Mouse (Mus musculus): Measurements from ENCODE around the gene 1500009L16Rik. TPM values are rescaled to one million over a fixed set of nuclear protein-coding genes. Genes with fewer than 3 reads are reported as not detected.

The 1500009L16Rik gene
- polyA plus RNA-seq, 1 experiment from 2014 or later: 45.4 TPM

- H3K4me3 ChIP-seq: no peak overlapping the region
- WGBS: 47% methylated on average over 11 of the region's 11 CpGs
- no peaks in the 10 kb centered on the region for H3K27me3 ChIP-seq (ENCODE audit: insufficient read depth, poor library complexity, severe bottlenecking)
- no peaks in the 10 kb centered on the region for H3K36me3 ChIP-seq
- peaks cover 18% of the 10 kb centered on the region; the same call in 1 of the 2 replicates for H3K9me3 ChIP-seq
- no peak overlapping the region for H3K27ac ChIP-seq
- DNase-seq (ENCODE audit: low spot score): peak; percentile 61
- no peaks in the 10 kb centered on the region for H3K4me1 ChIP-seq (replicated peaks)
These were observed 53.7 kb downstream of the 1500009L16Rik start for GRCm38 (mm10) chr10:83776272-83776878.

GRCm38 (mm10) chr10:83777253-83777652, 54.6 kb downstream of the 1500009L16Rik start:
- DNase-seq (ENCODE audit: low spot score): no peak
- H3K4me1 ChIP-seq (replicated peaks): no peaks in the 10 kb centered on the region
- H3K36me3 ChIP-seq: no peaks in the 10 kb centered on the region
- H3K27me3 ChIP-seq (ENCODE audit: insufficient read depth, poor library complexity, severe bottlenecking): no peaks in the 10 kb centered on the region
- H3K27ac ChIP-seq: no peak overlapping the region
- peaks cover 18% of the 10 kb centered on the region; the same call in 1 of the 2 replicates for H3K9me3 ChIP-seq
- 88% methylated on average over 9 of the region's 9 CpGs for WGBS
- no peak overlapping the region for H3K4me3 ChIP-seq

GRCm38 (mm10) chr10:83781854-83782253, 59.2 kb downstream of the 1500009L16Rik start:
- no peak overlapping the region for H3K27ac ChIP-seq
- peaks cover 18% of the 10 kb centered on the region; the same call in 1 of the 2 replicates for H3K9me3 ChIP-seq
- no peaks in the 10 kb centered on the region for H3K36me3 ChIP-seq
- H3K4me1 ChIP-seq (replicated peaks): no peaks in the 10 kb centered on the region
- no peaks in the 10 kb centered on the region for H3K27me3 ChIP-seq (ENCODE audit: insufficient read depth, poor library complexity, severe bottlenecking)
- H3K4me3 ChIP-seq: no peak overlapping the region
- DNase-seq (ENCODE audit: low spot score): no peak
- 92% methylated on average over 4 of the region's 4 CpGs for WGBS

- Histone ChIP-seq H3K9me3 (peaks cover 18% of the 10 kb centered on the region; the same call in 1 of the 2 replicates), H3K4me3 (no peak overlapping the region), H3K27ac (no peak overlapping the region), H3K4me1 (replicated peaks) (no peaks in the 10 kb centered on the region), H3K36me3 (no peaks in the 10 kb centered on the region), H3K27me3 (ENCODE audit: insufficient read depth, poor library complexity, severe bottlenecking) (no peaks in the 10 kb centered on the region)
- DNase-seq (ENCODE audit: low spot score): no peak
- WGBS: 89% methylated on average over 10 of the region's 10 CpGs
These were observed 59.9 kb downstream of the 1500009L16Rik start for GRCm38 (mm10) chr10:83782371-83783120.

- no peak overlapping the region for H3K4me3 ChIP-seq
- no peaks in the 10 kb centered on the region for H3K36me3 ChIP-seq
- no peak overlapping the region for H3K27ac ChIP-seq
- H3K9me3 ChIP-seq: 0 out of 2 replicates have a peak, but pooled peaks cover 2% of the 10 kb centered on the region
- H3K27me3 ChIP-seq (ENCODE audit: insufficient read depth, poor library complexity, severe bottlenecking): no peaks in the 10 kb centered on the region
- H3K4me1 ChIP-seq (replicated peaks): no peaks in the 10 kb centered on the region
- DNase-seq (ENCODE audit: low spot score): peak; percentile 31
- WGBS: 35% methylated on average over 5 of the region's 5 CpGs
These were observed 62.3 kb downstream of the 1500009L16Rik start for GRCm38 (mm10) chr10:83785003-83785402.

DNA sequence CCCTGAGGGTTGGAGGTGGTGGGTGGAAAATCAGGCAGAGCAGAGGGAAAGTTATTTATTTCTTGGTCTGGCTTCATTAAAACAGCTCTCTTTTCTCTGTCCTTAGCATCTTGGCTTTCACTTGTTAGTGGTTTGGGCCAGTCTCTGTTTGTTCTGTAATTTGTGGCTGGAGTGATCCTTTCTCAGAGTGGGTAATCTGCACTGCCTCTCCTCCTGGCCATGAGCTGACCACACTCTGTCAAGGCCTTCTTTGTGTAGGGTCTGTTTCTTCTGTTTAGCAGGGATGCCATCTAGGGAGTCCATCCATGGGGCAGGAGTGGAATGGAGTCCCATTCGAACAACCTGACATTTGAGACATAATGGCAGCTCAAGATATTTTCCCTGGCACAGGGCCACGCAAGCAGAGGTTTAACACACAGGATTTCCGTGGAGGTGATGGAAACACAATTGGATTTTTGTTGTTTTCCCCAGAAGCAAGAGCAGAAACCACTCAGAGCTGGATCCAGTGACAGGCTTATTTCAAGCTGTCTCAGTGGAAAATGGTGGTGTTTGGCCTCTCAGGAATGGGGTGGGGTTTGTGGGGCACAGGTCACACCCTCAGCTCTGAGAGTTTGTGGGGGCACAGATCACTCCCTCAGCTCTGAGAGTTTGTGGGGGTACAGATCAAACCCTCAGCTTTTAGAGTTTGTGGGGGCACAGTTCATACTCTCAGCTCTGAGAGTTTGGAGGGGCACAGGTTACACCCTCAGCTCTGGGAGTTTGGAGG, 63.1 kb downstream of the 1500009L16Rik start:
- no peaks in the 10 kb centered on the region for H3K4me1 ChIP-seq (replicated peaks)
- no peaks in the 10 kb centered on the region for H3K9me3 ChIP-seq
- H3K4me3 ChIP-seq: no peak overlapping the region
- H3K27me3 ChIP-seq (ENCODE audit: insufficient read depth, poor library complexity, severe bottlenecking): no peaks in the 10 kb centered on the region
- DNase-seq (ENCODE audit: low spot score): no peak
- no peak overlapping the region; the same call in 1 of the 2 replicates for H3K27ac ChIP-seq
- WGBS: 77% methylated on average over 3 of the region's 3 CpGs
- no peaks in the 10 kb centered on the region for H3K36me3 ChIP-seq

DNA sequence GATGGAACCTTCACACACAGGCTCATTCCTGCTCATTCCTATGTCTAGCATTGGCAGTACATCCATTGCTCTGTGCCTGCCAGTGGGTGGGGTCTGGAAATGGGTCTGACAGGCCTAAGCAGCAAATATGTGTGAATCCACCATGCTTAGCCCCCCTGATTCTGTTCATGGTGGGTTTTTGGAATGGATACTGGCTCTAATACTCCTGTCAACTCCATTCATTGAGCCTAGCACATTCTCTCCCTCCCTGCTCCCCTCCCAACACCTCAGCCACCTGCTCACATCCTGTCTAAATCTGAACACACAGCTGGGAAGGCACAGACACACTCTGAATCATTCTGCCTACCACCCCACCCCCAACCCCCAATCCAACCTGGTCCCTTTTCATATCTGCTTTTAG, 72.4 kb downstream of the 1500009L16Rik start:
- no peak for DNase-seq (ENCODE audit: low spot score)
- H3K4me1 ChIP-seq (replicated peaks): no peaks in the 10 kb centered on the region
- H3K9me3 ChIP-seq: no peaks in the 10 kb centered on the region
- H3K4me3 ChIP-seq: no peak overlapping the region
- no peaks in the 10 kb centered on the region for H3K27me3 ChIP-seq (ENCODE audit: insufficient read depth, poor library complexity, severe bottlenecking)
- H3K27ac ChIP-seq: no peak overlapping the region
- H3K36me3 ChIP-seq: no peaks in the 10 kb centered on the region

GRCm38 (mm10) chr10:83795500-83795899, 72.8 kb downstream of the 1500009L16Rik start:
- Histone ChIP-seq H3K27me3 (ENCODE audit: insufficient read depth, poor library complexity, severe bottlenecking) (no peaks in the 10 kb centered on the region), H3K4me1 (replicated peaks) (no peaks in the 10 kb centered on the region), H3K27ac (no peak overlapping the region), H3K4me3 (no peak overlapping the region), H3K9me3 (no peaks in the 10 kb centered on the region), H3K36me3 (no peaks in the 10 kb centered on the region)
- DNase-seq (ENCODE audit: low spot score): no peak
- 91% methylated on average over 4 of the region's 4 CpGs for WGBS

DNA sequence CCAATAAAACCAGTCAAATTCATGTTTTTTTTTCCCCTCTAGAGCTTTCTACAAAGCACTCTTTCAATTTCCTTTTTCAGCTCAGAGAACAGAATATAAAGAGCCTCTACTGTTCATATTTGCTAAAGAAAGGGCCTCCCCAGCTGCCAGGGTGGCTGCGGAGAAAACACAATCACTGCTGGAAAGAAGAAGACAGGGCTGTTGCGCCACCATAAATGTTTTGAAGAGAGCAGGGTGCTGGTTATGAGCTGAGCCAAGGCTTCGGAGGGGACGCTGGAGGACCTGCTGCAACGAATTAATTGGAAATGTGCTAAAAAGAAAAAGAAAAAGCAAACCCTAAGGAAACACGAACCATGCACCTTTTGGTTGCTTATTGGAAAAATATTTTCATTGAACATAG, 81.4 kb downstream of the 1500009L16Rik start:
- Histone ChIP-seq H3K27me3 (ENCODE audit: insufficient read depth, poor library complexity, severe bottlenecking) (no peaks in the 10 kb centered on the region), H3K27ac (no peak overlapping the region), H3K9me3 (no peaks in the 10 kb centered on the region), H3K36me3 (no peaks in the 10 kb centered on the region), H3K4me1 (replicated peaks) (peaks cover 13% of the 10 kb centered on the region; the same call in 1 of the 2 replicates), H3K4me3 (no peak overlapping the region)
- WGBS: 83% methylated on average over 6 of the region's 6 CpGs
- DNase-seq (ENCODE audit: low spot score): no peak

GRCm38 (mm10) chr10:83805201-83805718, 82.6 kb downstream of the 1500009L16Rik start:
- DNase-seq (ENCODE audit: low spot score): peak; percentile 49
- WGBS: 63% methylated on average over 11 of the region's 11 CpGs
- Histone ChIP-seq H3K4me3 (no peak overlapping the region), H3K36me3 (no peaks in the 10 kb centered on the region), H3K4me1 (replicated peaks) (peaks cover 13% of the 10 kb centered on the region; the same call in 1 of the 2 replicates), H3K9me3 (no peaks in the 10 kb centered on the region), H3K27me3 (ENCODE audit: insufficient read depth, poor library complexity, severe bottlenecking) (no peaks in the 10 kb centered on the region), H3K27ac (peak overlapping the region; percentile 74)

DNA sequence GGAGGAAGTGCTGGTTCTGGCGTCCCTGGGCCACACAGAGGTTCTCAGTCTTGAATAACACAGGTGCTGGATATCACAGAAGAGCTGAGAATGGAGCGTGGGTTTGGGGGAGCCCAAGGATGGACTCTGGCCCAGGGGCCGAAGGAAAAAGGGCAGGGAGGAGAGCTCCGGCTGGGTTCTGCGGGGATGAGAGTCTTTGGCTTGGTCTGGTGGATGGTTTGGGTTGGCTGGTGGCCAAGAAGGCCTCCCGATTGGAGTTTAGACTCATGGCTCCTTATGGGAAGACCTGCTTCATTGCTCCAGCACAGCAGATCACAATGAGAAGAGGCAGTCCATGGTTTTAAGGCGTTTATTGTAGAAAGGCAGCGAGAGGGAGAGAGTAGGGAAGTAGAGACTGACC, 84.6 kb downstream of the 1500009L16Rik start:
- H3K27ac ChIP-seq: 0 out of 2 replicates have a peak overlapping the region, but pooled peaks have one; percentile 5
- WGBS: 88% methylated on average over 8 of the region's 8 CpGs

More for the DNA sequence above, 84.6 kb downstream of the 1500009L16Rik start:
- H3K4me1 ChIP-seq (replicated peaks): peaks cover 13% of the 10 kb centered on the region; the same call in 1 of the 2 replicates
- no peak overlapping the region for H3K4me3 ChIP-seq
- H3K27me3 ChIP-seq (ENCODE audit: insufficient read depth, poor library complexity, severe bottlenecking): no peaks in the 10 kb centered on the region
- H3K36me3 ChIP-seq: no peaks in the 10 kb centered on the region
- H3K9me3 ChIP-seq: no peaks in the 10 kb centered on the region
- DNase-seq (ENCODE audit: low spot score): no peak
